In genomic region chr14:118209642-118210041, GRCm38 (mm10) we compare ENCODE assay signal across 9 mouse cellular contexts. TPM values are rescaled to one million over a fixed set of nuclear protein-coding genes. Genes with fewer than 3 reads are reported as not detected.
DNase-seq lines count a peak whose midpoint lies in the region; ATAC-seq and TF ChIP-seq lines count a peak whose summit lies in the region.
"Had no signal": no experiment of that assay in that cellular context is flagged by ENCODE, and none has a peak within 500 bp of the region (broad histone marks: within the 10 kb centered on the region; RNA-seq: fewer than 3 reads in every experiment).

No protein-coding gene starts in this region.

- 0 out of 2 replicates have a peak, but pooled peaks cover 5% of the 10 kb centered on the region for H3K9me3 ChIP-seq in heart, postnatal 0 days (replicated peaks; ENCODE audit: control insufficient read depth, low read length)
- H3K9me3 ChIP-seq in stomach, postnatal 0 days (ENCODE audit: control insufficient read depth, low read length), result no peaks in the 10 kb centered on the region

- no peak for DNase-seq in heart, postnatal 0 days (ENCODE audit: low spot score)
- DNase-seq in heart, postnatal 36 days, result no peak
- DNase-seq in urinary bladder, postnatal 25 days (ENCODE audit: low spot score), result peak; percentile 20
- DNase-seq in urinary bladder, postnatal 14 days (ENCODE audit: low spot score), result no peak
- DNase-seq in kidney, postnatal 14 days, result peak; percentile 48
- DNase-seq in stomach, postnatal 0 days (ENCODE audit: low spot score), result no peak
- no peak for DNase-seq in spleen, postnatal 14 days (ENCODE audit: low spot score in 2 of 2)
- DNase-seq in heart, adult 9 months (ENCODE audit: low spot score in 2 of 2), result no peak

- ATAC-seq in heart, postnatal 0 days (ENCODE audit: insufficient read depth, low read depth), result no peak
- ATAC-seq in stomach, postnatal 0 days (ENCODE audit: low FRiP score, low TSS enrichment), result no peak

- no peak overlapping the region for H3K4me3 ChIP-seq in heart, postnatal 0 days (ENCODE audit: low read depth, low read length)
- no peak overlapping the region for H3K4me3 ChIP-seq in stomach, postnatal 0 days (ENCODE audit: low read depth, low read length)

- H3K4me1 ChIP-seq in heart, postnatal 0 days (ENCODE audit: control insufficient read depth, insufficient read depth), result no peaks in the 10 kb centered on the region
- H3K4me1 ChIP-seq in stomach, postnatal 0 days (replicated peaks; ENCODE audit: control insufficient read depth, insufficient read depth), result no peaks in the 10 kb centered on the region

- TF ChIP-seq CTCF in heart, postnatal 0 days (IDR thresholded peaks at IDR 0.05; ENCODE audit: low read depth), result peak; percentile 49
- TF ChIP-seq CTCF in stomach, postnatal 0 days (IDR thresholded peaks at IDR 0.05; ENCODE audit: low read depth), result peak; percentile 72

- 21% methylated on average over 5 of the region's 5 CpGs for WGBS in heart, postnatal 0 days
- 19% methylated on average over 5 of the region's 5 CpGs for WGBS in stomach, postnatal 0 days

- H3K36me3 ChIP-seq in heart, postnatal 0 days (replicated peaks; ENCODE audit: control insufficient read depth, insufficient read depth, low read length), result no peaks in the 10 kb centered on the region
- H3K36me3 ChIP-seq in stomach, postnatal 0 days (ENCODE audit: control insufficient read depth, insufficient read depth, low read length), result no peaks in the 10 kb centered on the region

- TF ChIP-seq EP300 in heart, postnatal 0 days (IDR thresholded peaks at IDR 0.05; ENCODE audit: low read depth), result no peak
- no peak for TF ChIP-seq EP300 in stomach, postnatal 0 days (optimal IDR thresholded peaks at IDR 0.05)

- intact Hi-C loops in heart, postnatal 36 days (cut with DNase I), result loop anchor here (1.0 kb wide), 1 partner anchor 382 kb away; no protein-coding TSS in a partner anchor

- H3K27me3 ChIP-seq in heart, postnatal 0 days (ENCODE audit: control insufficient read depth, insufficient read depth, low read length), result peaks cover 20% of the 10 kb centered on the region; the same call in 1 of the 2 replicates
- H3K27me3 ChIP-seq in stomach, postnatal 0 days (ENCODE audit: control insufficient read depth, insufficient read depth, low read length), result no peaks in the 10 kb centered on the region

- H3K4me2 ChIP-seq in heart, postnatal 0 days (ENCODE audit: low read depth, low read length), result no peak overlapping the region
- no peak overlapping the region for H3K4me2 ChIP-seq in stomach, postnatal 0 days (replicated peaks; ENCODE audit: low read depth)

- H3K27ac ChIP-seq in heart, postnatal 0 days (ENCODE audit: low read depth), result no peak overlapping the region
- H3K27ac ChIP-seq in stomach, postnatal 0 days (replicated peaks), result no peak overlapping the region

- no peak overlapping the region for H3K9ac ChIP-seq in heart, postnatal 0 days (replicated peaks; ENCODE audit: low read depth, low read length)
- H3K9ac ChIP-seq in stomach, postnatal 0 days (ENCODE audit: low read length), result no peak overlapping the region

RNA-seq across cellular contexts. Expression of gene Sox21, which starts 27.2 kb away (rescaled TPM):
- not detected in 2 replicates for total RNA-seq in heart, postnatal 0 days (2014; rRNA removed; ENCODE audit: low replicate concordance)
- not detected in 2 replicates for polyA plus RNA-seq in heart, postnatal 0 days (2015; fragmentation: Nextera tagmentation; extraction: Ambion mirVana)
- not detected for total RNA-seq in heart, postnatal 36 days (2021)
- 6.8 and 7.9 TPM in 2 replicates for polyA plus RNA-seq in stomach, postnatal 0 days (2015; fragmentation: Nextera tagmentation; extraction: Ambion mirVana)
- total RNA-seq: liver, adult 2 months had no signal
- polyA plus RNA-seq: liver, adult 2 months had no signal

RNA-seq across cellular contexts. Expression of gene Gm9376, which starts 57.1 kb away (rescaled TPM):
- total RNA-seq in heart, postnatal 0 days (2014; rRNA removed; ENCODE audit: low replicate concordance), result not detected in 2 replicates
- not detected in 2 replicates for polyA plus RNA-seq in heart, postnatal 0 days (2015; fragmentation: Nextera tagmentation; extraction: Ambion mirVana)
- total RNA-seq in heart, postnatal 36 days (2021), result not detected
- polyA plus RNA-seq in stomach, postnatal 0 days (2015; fragmentation: Nextera tagmentation; extraction: Ambion mirVana), result not detected in 2 replicates
- total RNA-seq: liver, adult 2 months had no signal
- polyA plus RNA-seq: liver, adult 2 months had no signal

Comparison
In these comparisons a context has a peak if more than half of its experiments do, and no peak if none do; other contexts are left out.
1. DNase-seq: peak in urinary bladder, postnatal 25 days (single experiment) and kidney, postnatal 14 days (single experiment); none in heart, postnatal 0 days (single experiment), heart, postnatal 36 days (0 of 2), urinary bladder, postnatal 14 days (single experiment), stomach, postnatal 0 days (single experiment), spleen, postnatal 14 days (0 of 2) and heart, adult 9 months (0 of 2).